Comparison of ENCODE assay signal across 8 mouse cellular contexts in genomic region chr16:23897984-23898586, GRCm38 (mm10). TPM values are rescaled to one million over a fixed set of nuclear protein-coding genes. Genes with fewer than 3 reads are reported as not detected.
DNase-seq lines count a peak whose midpoint lies in the region; ATAC-seq lines count a peak whose summit lies in the region.

No protein-coding gene starts in this region.

- WGBS in forebrain, embryonic 16.5 days = 9% methylated on average over 15 of the region's 15 CpGs
- 9% methylated on average over 15 of the region's 15 CpGs for WGBS in liver, embryonic 16.5 days (ENCODE audit: insufficient replicate concordance)
- 9% methylated on average over 15 of the region's 15 CpGs for WGBS in neural tube, embryonic 12.5 days

- no peaks in the 10 kb centered on the region for H3K9me3 ChIP-seq in forebrain, embryonic 16.5 days (ENCODE audit: control insufficient read depth, low read length)
- H3K9me3 ChIP-seq in liver, embryonic 16.5 days (replicated peaks; ENCODE audit: control insufficient read depth, low read length) = no peaks in the 10 kb centered on the region
- no peaks in the 10 kb centered on the region for H3K9me3 ChIP-seq in neural tube, embryonic 12.5 days

- DNase-seq in ES-CJ7 (ENCODE audit: low read depth, low spot score) = peak; percentile 84
- peak; percentile 34 for DNase-seq in cerebellum, adult 11-12 months
- DNase-seq in heart, postnatal 25 days (ENCODE audit: low spot score) = peak; percentile 17
- peak; percentile 76 for DNase-seq in layer of hippocampus, adult 11-12 months (ENCODE audit: low spot score)
- DNase-seq in telencephalon, adult 2 months (ENCODE audit: low read depth, low spot score) = peak; percentile 74

- peak overlapping the region; percentile 31 for H3K4me3 ChIP-seq in forebrain, embryonic 16.5 days (replicated peaks; ENCODE audit: low read length)
- no peak overlapping the region for H3K4me3 ChIP-seq in liver, embryonic 16.5 days (ENCODE audit: low read depth, low read length)
- H3K4me3 ChIP-seq in neural tube, embryonic 12.5 days = no peak overlapping the region

- peak; percentile 92 for ATAC-seq in forebrain, embryonic 16.5 days
- no peak for ATAC-seq in liver, embryonic 16.5 days (ENCODE audit: low read depth)
- ATAC-seq in neural tube, embryonic 12.5 days (ENCODE audit: low FRiP score, low read depth) = peak; percentile 96

- H3K9ac ChIP-seq in forebrain, embryonic 16.5 days (replicated peaks; ENCODE audit: low read depth, low read length) = 0 out of 2 replicates have a peak overlapping the region, but pooled peaks have one; percentile 43
- no peak overlapping the region for H3K9ac ChIP-seq in liver, embryonic 16.5 days (ENCODE audit: low read depth, low read length)
- no peak overlapping the region for H3K9ac ChIP-seq in neural tube, embryonic 12.5 days

- intact Hi-C loops in heart, postnatal 25 days (cut with DNase I) = loop anchor here (2.0 kb wide), 1 partner anchor 55 kb away; no protein-coding TSS in a partner anchor

- peak overlapping the region; percentile 59 for H3K4me2 ChIP-seq in forebrain, embryonic 16.5 days (ENCODE audit: low read length)
- peak overlapping the region; percentile 45 for H3K4me2 ChIP-seq in liver, embryonic 16.5 days (ENCODE audit: low read depth, low read length)
- peak overlapping the region; percentile 55 for H3K4me2 ChIP-seq in neural tube, embryonic 12.5 days (replicated peaks)

- no peaks in the 10 kb centered on the region for H3K27me3 ChIP-seq in forebrain, embryonic 16.5 days (replicated peaks; ENCODE audit: control insufficient read depth, insufficient read depth, low read length)
- no peaks in the 10 kb centered on the region for H3K27me3 ChIP-seq in liver, embryonic 16.5 days (ENCODE audit: control insufficient read depth, insufficient read depth, low read depth, low read length)
- 0 out of 2 replicates have a peak, but pooled peaks cover 4% of the 10 kb centered on the region for H3K27me3 ChIP-seq in neural tube, embryonic 12.5 days (replicated peaks)

- no peaks in the 10 kb centered on the region for H3K36me3 ChIP-seq in forebrain, embryonic 16.5 days (ENCODE audit: control insufficient read depth, insufficient read depth)
- H3K36me3 ChIP-seq in liver, embryonic 16.5 days (ENCODE audit: control insufficient read depth, insufficient read depth) = no peaks in the 10 kb centered on the region
- H3K36me3 ChIP-seq in neural tube, embryonic 12.5 days = no peaks in the 10 kb centered on the region

- H3K27ac ChIP-seq in forebrain, embryonic 16.5 days (ENCODE audit: low read length) = no peak overlapping the region
- H3K27ac ChIP-seq in liver, embryonic 16.5 days (ENCODE audit: low read length) = no peak overlapping the region
- no peak overlapping the region for H3K27ac ChIP-seq in neural tube, embryonic 12.5 days

- H3K4me1 ChIP-seq in forebrain, embryonic 16.5 days (replicated peaks; ENCODE audit: control insufficient read depth, insufficient read depth, low read length) = peaks cover 14% of the 10 kb centered on the region
- H3K4me1 ChIP-seq in liver, embryonic 16.5 days (ENCODE audit: control insufficient read depth, low read depth, low read length) = no peaks in the 10 kb centered on the region
- peaks cover 10% of the 10 kb centered on the region; the same call in 1 of the 2 replicates for H3K4me1 ChIP-seq in neural tube, embryonic 12.5 days

RNA-seq across cellular contexts. Expression of gene Sst, which starts 7.3 kb away (rescaled TPM):
- 208 and 241 TPM in 2 replicates for polyA plus RNA-seq in forebrain, embryonic 16.5 days (2015; fragmentation: Nextera tagmentation; extraction: Ambion mirVana)
- not detected for total RNA-seq in heart, postnatal 25 days (2021)
- polyA plus RNA-seq in liver, embryonic 16.5 days (2015; fragmentation: Nextera tagmentation; extraction: Ambion mirVana) = 1.1 TPM in 1 of 2 replicates, not detected in the other
- 139 and 140 TPM in 2 replicates for polyA plus RNA-seq in neural tube, embryonic 12.5 days (2016; fragmentation: Nextera tagmentation; extraction: Ambion mirVana)

RNA-seq across cellular contexts. Expression of gene Rtp2, which starts 34.1 kb away (rescaled TPM):
- polyA plus RNA-seq in forebrain, embryonic 16.5 days (2015; fragmentation: Nextera tagmentation; extraction: Ambion mirVana) = 0.11 TPM in 1 of 2 replicates, not detected in the other
- total RNA-seq in heart, postnatal 25 days (2021) = not detected
- not detected in 2 replicates for polyA plus RNA-seq in liver, embryonic 16.5 days (2015; fragmentation: Nextera tagmentation; extraction: Ambion mirVana)
- not detected in 2 replicates for polyA plus RNA-seq in neural tube, embryonic 12.5 days (2016; fragmentation: Nextera tagmentation; extraction: Ambion mirVana)

Comparison
In these comparisons a context has a peak if more than half of its experiments do, and no peak if none do; other contexts are left out.
1. DNase-seq: peak in every context shown above with its lines; median percentile 84 in ES-CJ7; 76 in layer of hippocampus, adult 11-12 months; 74 in telencephalon, adult 2 months; 34 in cerebellum, adult 11-12 months; 17 in heart, postnatal 25 days.
2. RNA of gene Sst, which starts 7.3 kb away (polyA plus RNA-seq): 208 to 241 TPM in forebrain, embryonic 16.5 days and 139 to 140 TPM in neural tube, embryonic 12.5 days; 1.1 TPM in liver, embryonic 16.5 days; every median in the first group is over 10 times any median in the second.
3. Peak in every context shown above with its lines, with median percentiles within 50 percentile points of each other: H3K4me2 ChIP-seq.